Mouse (Mus musculus) lung, postnatal 4 days (tissue): ENCODE data around the gene Add2.

Experiments used
- DNase-seq, 2 experiments: peaks; one replicate each; pipeline ENCODE4 v3.0.0; 2021

Gene Add2

GRCm38 (mm10) chr6:86148518-86148917, 120.0 kb downstream of the Add2 start:
- DNase-seq: no peak

- DNase-seq: no peak
These were observed 120.5 kb downstream of the Add2 start for GRCm38 (mm10) chr6:86149001-86149400.

- no peak for DNase-seq
These were observed 124.2 kb downstream of the Add2 start for GRCm38 (mm10) chr6:86152676-86153075.

GRCm38 (mm10) chr6:86153436-86153990, 125.0 kb downstream of the Add2 start:
- no peak for DNase-seq

GRCm38 (mm10) chr6:86154006-86154405, 125.5 kb downstream of the Add2 start:
- DNase-seq: no peak

- DNase-seq: no peak
These were observed 126.0 kb downstream of the Add2 start for GRCm38 (mm10) chr6:86154481-86154880.

GRCm38 (mm10) chr6:86157253-86158234, 129.1 kb downstream of the Add2 start:
- peak; percentile 67 to 83 for DNase-seq

GRCm38 (mm10) chr6:86160878-86161277, 132.4 kb downstream of the Add2 start:
- DNase-seq: no peak

GRCm38 (mm10) chr6:86161586-86161985, 133.1 kb downstream of the Add2 start:
- DNase-seq: no peak

- no peak for DNase-seq
These were observed 135.5 kb downstream of the Add2 start for GRCm38 (mm10) chr6:86164028-86164427.

- DNase-seq: no peak
These were observed 137.9 kb downstream of the Add2 start for GRCm38 (mm10) chr6:86166426-86166825.

GRCm38 (mm10) chr6:86167851-86168250, 139.4 kb downstream of the Add2 start:
- no peak for DNase-seq

- DNase-seq: no peak
These were observed 140.7 kb downstream of the Add2 start for GRCm38 (mm10) chr6:86169166-86169565.
